Mouse (Mus musculus) heart, postnatal 0 days (tissue): ENCODE data around the gene Pf4. TPM values are rescaled to one million over a fixed set of nuclear protein-coding genes. Genes with fewer than 3 reads are reported as not detected.
"Not testable (repeated sequence)": the region's sequence is repeated elsewhere in the genome, so short reads cannot be mapped to it uniquely, and the experiment has no call there.

Source experiments
- ATAC-seq: fragments of 200-750 bp; cut with Nextera tagmentation; 2 replicates; pipeline ENCODE4 v1.8.0; 2017; ENCODE audit warnings: low read depth, moderate number of reproducible peaks, moderate library complexity; ENCODE audit not compliant: insufficient read depth
- DNase-seq: peaks from one replicate; pipeline ENCODE4 v3.0.0-alpha.2; 2016; ENCODE audit warnings: low spot score
- H3K27ac ChIP-seq: fragments of 300-500 bp; sonication (generic); 2 replicates; pipeline ENCODE4 v1.5.1; 2014; ENCODE audit warnings: low read depth, mild to moderate bottlenecking
- H3K27me3 ChIP-seq: fragments of 300-500 bp; sonication (generic); 2 replicates; pipeline ENCODE4 v1.6.1; 2014; ENCODE audit warnings: low read length, mixed read lengths; ENCODE audit not compliant: control insufficient read depth, insufficient read depth
- H3K36me3 ChIP-seq: fragments of 300-500 bp; sonication (generic); replicated peaks from 2 replicates; pipeline ENCODE4 v1.6.1; 2014; ENCODE audit warnings: low read length, mixed read lengths; ENCODE audit not compliant: control insufficient read depth, insufficient read depth
- H3K4me1 ChIP-seq: fragments of 300-500 bp; sonication (generic); 2 replicates; pipeline ENCODE4 v1.6.1; 2014; ENCODE audit warnings: antibody characterized with exemption; ENCODE audit not compliant: control insufficient read depth, insufficient read depth
- H3K4me2 ChIP-seq: fragments of 300-500 bp; sonication (generic); 2 replicates; pipeline ENCODE4 v1.6.1; 2014; ENCODE audit warnings: low read depth, mild to moderate bottlenecking, low read length, moderate library complexity
- H3K4me3 ChIP-seq: fragments of 300-500 bp; sonication (generic); 2 replicates; pipeline ENCODE4 v1.5.1; 2014; ENCODE audit warnings: low read depth, low read length
- H3K9ac ChIP-seq: fragments of 300-500 bp; sonication (generic); replicated peaks from 2 replicates; pipeline ENCODE4 v1.6.1; 2014; ENCODE audit warnings: low read depth, low read length, mixed read lengths
- H3K9me3 ChIP-seq: fragments of 300-500 bp; sonication (generic); replicated peaks from 2 replicates; pipeline ENCODE4 v1.6.1; 2016; ENCODE audit warnings: low read length; ENCODE audit not compliant: control insufficient read depth
- CTCF ChIP-seq: IDR thresholded peaks from 2 replicates; pipeline ENCODE4 v1.5.1; 2016; ENCODE audit warnings: antibody characterized with exemption, control low read depth, low read depth
- EP300 ChIP-seq: IDR thresholded peaks from 2 replicates; pipeline ENCODE4 v1.6.1; 2016; ENCODE audit warnings: antibody characterized with exemption, low read depth
- WGBS: fragments of 180-500 bp; shearing (Covaris S2); extraction: QIAGEN DNeasy Blood & Tissue Kit; methylation state at CpG from one replicate; pipeline ENCODE4 v1.1.7; 2014; 5-methylcytosine and 5-hydroxymethylcytosine counted together
- polyA plus RNA-seq: library from polyadenylated mRNA; unstranded; fragments of >200 nt; fragmentation: Nextera tagmentation; extraction: Ambion mirVana; gene quantifications from 2 replicates; pipeline ENCODE4 v1.2.1, GENCODE M21; 2015
- total RNA-seq: library from RNA; depleted of rRNA; stranded (reverse); fragments of >200 nt; gene quantifications from 2 replicates; pipeline ENCODE4 v1.2.3, GENCODE M21; 2014; ENCODE audit warnings: low replicate concordance

Gene Pf4
- total and polyA plus RNA-seq, 2 experiments from 2014 or later, result 66.0 to 102 TPM

DNA sequence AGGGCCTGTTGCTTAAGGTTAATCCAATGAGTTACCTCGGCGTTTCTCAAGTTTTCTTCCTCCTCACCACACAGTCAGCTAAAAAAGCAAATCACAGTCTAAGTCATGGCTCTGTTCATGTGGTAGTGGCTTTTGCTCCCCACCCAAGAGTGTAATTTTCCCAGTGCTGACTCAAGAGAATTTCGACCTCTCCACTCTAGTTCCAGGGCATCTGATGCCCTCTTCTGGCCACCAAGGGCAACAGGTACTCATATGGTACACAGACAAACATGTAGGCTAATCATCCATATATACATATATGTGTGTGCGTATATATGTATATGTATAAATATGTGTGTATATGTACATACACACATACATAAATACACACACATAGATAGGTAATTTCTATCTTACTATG lies 15.9 kb downstream of the Pf4 start:
- H3K4me2 ChIP-seq, result no peak overlapping the region
- H3K36me3 ChIP-seq, result no peaks in the 10 kb centered on the region
- H3K27ac ChIP-seq, result no peak overlapping the region
- no peak for ATAC-seq
- no peaks in the 10 kb centered on the region for H3K9me3 ChIP-seq
- no peak for DNase-seq
- H3K4me3 ChIP-seq, result no peak overlapping the region
- WGBS, result 68% methylated on average over 4 of the region's 4 CpGs
- TF ChIP-seq CTCF (no peak), EP300 (no peak)
- H3K27me3 ChIP-seq, result no peaks in the 10 kb centered on the region
- no peak overlapping the region for H3K9ac ChIP-seq
- H3K4me1 ChIP-seq, result peaks cover 3% of the 10 kb centered on the region; the same call in 1 of the 2 replicates

DNA sequence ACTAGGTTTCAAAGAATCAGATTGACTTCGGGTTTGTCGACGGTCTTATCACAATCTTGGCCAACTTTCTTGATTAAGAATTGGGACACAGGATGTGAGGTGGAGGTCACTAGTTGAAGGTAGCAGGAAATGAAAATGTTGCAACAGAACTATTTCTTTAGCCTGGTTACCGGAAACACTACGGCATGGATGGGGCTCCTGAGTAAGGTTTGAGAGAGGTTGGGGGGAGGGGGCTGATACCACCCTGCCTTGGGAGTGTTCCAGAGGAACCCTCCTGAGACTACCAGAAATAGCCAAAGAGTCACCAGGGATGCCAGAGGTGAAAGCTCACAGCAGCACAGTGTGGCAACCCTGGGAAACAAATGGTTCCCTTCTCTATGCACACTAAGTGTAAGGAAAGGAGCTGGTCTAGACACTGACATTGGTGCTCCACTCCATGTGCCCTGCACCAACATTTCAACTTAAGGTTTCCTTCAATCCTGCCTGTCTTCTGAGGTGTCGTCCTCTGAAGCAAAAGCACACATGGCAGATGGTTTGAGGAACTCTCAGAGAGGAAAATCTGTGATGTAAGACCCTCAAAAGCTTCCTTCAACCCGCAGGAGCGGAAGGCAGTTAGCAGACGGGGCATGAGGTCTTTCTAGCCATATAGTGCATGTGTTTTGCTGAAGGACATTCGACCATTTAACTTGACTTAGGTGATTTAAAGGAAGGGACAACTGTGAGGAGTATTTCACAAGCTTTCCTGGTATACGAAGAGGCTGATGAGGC lies 17.3 kb downstream of the Pf4 start:
- Histone ChIP-seq H3K27me3 (no peaks in the 10 kb centered on the region), H3K36me3 (no peaks in the 10 kb centered on the region), H3K9me3 (no peaks in the 10 kb centered on the region), H3K9ac (no peak overlapping the region), H3K4me1 (peaks cover 3% of the 10 kb centered on the region; the same call in 1 of the 2 replicates), H3K4me3 (no peak overlapping the region), H3K4me2 (no peak overlapping the region), H3K27ac (no peak overlapping the region)
- WGBS, result 58% methylated on average over 11 of the region's 11 CpGs
- TF ChIP-seq EP300, result no peak
- TF ChIP-seq CTCF, result no peak
- ATAC-seq, result no peak
- DNase-seq, result no peak

DNA sequence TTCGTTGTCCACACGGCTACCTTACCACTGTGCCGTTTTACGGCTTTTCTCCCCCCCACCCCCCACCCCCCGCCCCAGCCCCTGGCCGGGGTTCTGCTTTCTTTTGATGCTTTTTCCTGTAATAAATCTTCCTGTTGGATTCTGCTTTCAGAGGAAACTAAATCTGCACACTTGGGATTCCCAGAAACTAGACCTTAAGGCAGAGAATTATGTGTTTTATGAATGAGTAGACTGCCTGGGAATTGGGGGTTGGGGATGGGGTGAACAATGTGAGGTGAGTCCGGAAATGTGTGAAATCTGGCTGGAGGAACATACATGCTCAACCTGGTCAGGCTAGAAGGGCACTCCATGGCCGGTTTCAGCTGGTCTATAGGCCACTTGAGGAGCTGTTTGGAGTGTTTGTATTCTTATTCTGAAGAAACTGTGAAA lies 17.9 kb downstream of the Pf4 start:
- ATAC-seq, result no peak
- WGBS, result 60% methylated on average over 8 of the region's 8 CpGs
- H3K4me3 ChIP-seq, result no peak overlapping the region
- DNase-seq, result no peak
- no peak for TF ChIP-seq EP300
- no peak for TF ChIP-seq CTCF
- H3K4me1 ChIP-seq, result peaks cover 3% of the 10 kb centered on the region; the same call in 1 of the 2 replicates
- no peaks in the 10 kb centered on the region for H3K36me3 ChIP-seq
- H3K27me3 ChIP-seq, result no peaks in the 10 kb centered on the region
- no peak overlapping the region for H3K9ac ChIP-seq
- H3K9me3 ChIP-seq, result no peaks in the 10 kb centered on the region
- no peak overlapping the region for H3K27ac ChIP-seq
- no peak overlapping the region for H3K4me2 ChIP-seq

DNA sequence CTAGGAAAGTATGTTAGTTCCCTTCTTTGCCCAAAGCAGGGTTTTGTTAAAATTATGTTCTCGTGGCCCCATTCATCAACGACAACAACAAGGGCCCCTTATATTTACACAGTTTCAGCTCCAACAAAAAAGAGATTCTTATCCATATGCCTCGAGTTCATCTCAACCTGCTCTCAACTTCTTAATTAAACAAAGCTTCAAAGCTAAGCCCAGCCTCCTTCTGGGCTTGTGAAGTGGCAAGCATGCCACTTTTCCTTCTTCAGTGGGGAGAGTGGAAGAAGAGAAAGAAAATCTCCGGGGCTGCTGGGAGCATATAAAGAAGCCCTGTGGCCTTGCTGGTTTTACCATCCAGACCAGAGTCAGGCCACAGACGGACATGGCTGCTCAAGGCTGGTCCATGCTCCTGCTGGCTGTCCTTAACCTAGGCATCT lies 22.0 kb downstream of the Pf4 start, which contains the start of gene Cxcl15:
Gene Cxcl15, plus strand, starts transcription at position 340 of the 431 bp plus-strand sequence.
- TF ChIP-seq EP300, result no peak
- TF ChIP-seq CTCF, result no peak
- ATAC-seq, result no peak
- DNase-seq, result no peak
- Histone ChIP-seq H3K27me3 (no peaks in the 10 kb centered on the region), H3K36me3 (no peaks in the 10 kb centered on the region), H3K4me3 (no peak within 1 kb of the TSS), H3K9ac (no peak within 1 kb of the TSS), H3K4me1 (no peaks in the 10 kb centered on the region), H3K9me3 (no peaks in the 10 kb centered on the region), H3K27ac (no peak within 1 kb of the TSS), H3K4me2 (no peak within 1 kb of the TSS)
- 66% methylated on average over 5 of the region's 5 CpGs for WGBS

DNA sequence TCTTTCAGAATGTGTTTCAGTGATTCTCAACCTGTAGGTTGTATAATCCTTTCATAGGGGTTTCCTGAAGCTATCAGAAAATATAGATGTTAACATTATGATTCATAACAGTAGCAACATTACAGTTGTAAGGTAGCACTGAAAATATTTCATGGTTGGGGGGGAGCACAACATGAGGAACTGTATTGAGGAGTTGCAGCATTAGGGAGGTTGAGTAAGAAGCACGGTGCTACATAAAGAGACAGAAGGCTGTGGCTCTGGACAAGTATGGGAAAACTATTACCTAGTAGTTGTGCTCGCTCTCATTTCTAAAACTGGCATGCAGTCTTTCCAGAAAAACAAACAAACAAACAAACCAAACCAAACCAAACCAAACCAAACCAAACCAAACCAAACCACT lies 23.2 kb downstream of the Pf4 start:
- not testable (repeated sequence) for H3K9ac ChIP-seq, DNase-seq, H3K4me2 ChIP-seq, H3K36me3 ChIP-seq, ATAC-seq, H3K9me3 ChIP-seq, H3K27ac ChIP-seq, H3K4me1 ChIP-seq, H3K27me3 ChIP-seq, H3K4me3 ChIP-seq
- 74% methylated on average over 2 of the region's 2 CpGs for WGBS

DNA sequence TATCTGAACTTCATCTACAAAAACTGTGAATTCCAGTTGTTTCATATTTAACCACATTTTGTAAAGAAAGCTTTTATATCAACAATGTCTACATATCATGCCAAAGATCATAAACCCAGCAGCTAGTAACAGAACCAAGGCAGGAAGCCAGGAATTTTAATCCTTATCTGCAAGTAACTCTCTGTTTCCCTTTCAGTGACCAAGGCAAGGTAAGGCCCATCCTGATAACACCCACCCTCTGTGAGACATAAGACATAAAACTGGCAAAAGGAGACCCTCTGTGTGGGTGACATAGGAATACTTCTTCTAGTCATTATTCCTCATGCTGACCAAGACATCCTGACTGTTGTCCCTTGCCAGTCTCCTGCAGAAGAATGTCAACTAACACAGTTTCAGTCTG lies 32.3 kb downstream of the Pf4 start:
- Histone ChIP-seq H3K4me1 (no peaks in the 10 kb centered on the region), H3K9ac (no peak overlapping the region), H3K36me3 (no peaks in the 10 kb centered on the region), H3K9me3 (no peaks in the 10 kb centered on the region), H3K27ac (no peak overlapping the region), H3K4me2 (no peak overlapping the region), H3K27me3 (no peaks in the 10 kb centered on the region), H3K4me3 (no peak overlapping the region)
- no peak for ATAC-seq
- TF ChIP-seq EP300, result no peak
- TF ChIP-seq CTCF, result no peak
- DNase-seq, result no peak
